Mouse (Mus musculus): ENCODE measurements around the gene Ncan.
A peak's percentile ranks its signal among the peaks of the same experiment; 100 is the strongest.

Gene Ncan

DNA sequence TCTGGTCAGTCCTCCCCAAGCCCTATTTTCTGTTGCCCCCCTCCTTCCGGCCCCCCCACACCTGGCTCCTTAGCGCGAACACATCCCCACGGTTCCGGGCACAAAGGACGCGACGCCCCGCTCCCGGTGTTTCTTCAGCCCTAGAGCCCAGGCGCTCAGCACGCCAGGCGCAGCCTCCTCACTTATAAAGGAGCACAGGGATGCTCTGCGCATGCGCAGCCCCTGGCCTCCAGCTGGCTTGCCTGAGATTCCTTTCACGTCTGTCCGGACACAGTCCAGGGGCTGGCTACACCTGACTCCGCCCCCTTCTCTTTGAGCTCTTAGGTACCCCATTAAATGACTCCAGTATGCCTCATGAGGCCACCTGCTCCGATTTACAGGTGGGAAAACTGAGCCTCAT is at the start of gene Ncan:
Gene Ncan, minus strand, starts transcription at position 207 of the 400 bp plus-strand sequence.
- no peak for DNase-seq (ENCODE audit: low read depth, low spot score)

DNA sequence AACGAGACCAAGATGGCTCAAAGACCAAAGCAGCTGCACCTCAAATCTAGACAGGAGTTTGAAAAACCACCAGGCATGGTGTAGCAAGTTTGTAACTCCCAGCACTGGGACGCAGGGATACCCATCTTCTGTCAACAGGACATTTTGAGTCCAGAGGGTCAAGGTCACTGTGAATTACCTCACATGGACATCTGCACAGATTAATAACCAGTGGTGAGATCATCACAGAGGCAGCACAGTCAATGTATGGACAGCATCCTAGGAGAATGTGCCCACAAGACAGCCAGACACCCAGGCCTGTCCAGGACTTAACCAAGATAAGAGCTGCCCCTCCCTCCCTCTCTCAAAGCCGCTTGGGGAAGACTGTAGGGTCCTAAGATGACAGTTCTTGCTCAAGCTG is 49.4 kb upstream of the Ncan start:
- no peak for DNase-seq (ENCODE audit: low read depth, low spot score)

GRCm38 (mm10) chr8:70166504-70167110 is 45.9 kb upstream of the Ncan start:
- no peak for DNase-seq (ENCODE audit: low read depth, low spot score)

- DNase-seq (ENCODE audit: low read depth, low spot score), result no peak
Observed at GRCm38 (mm10) chr8:70163316-70163715, 42.6 kb upstream of the Ncan start.

DNA sequence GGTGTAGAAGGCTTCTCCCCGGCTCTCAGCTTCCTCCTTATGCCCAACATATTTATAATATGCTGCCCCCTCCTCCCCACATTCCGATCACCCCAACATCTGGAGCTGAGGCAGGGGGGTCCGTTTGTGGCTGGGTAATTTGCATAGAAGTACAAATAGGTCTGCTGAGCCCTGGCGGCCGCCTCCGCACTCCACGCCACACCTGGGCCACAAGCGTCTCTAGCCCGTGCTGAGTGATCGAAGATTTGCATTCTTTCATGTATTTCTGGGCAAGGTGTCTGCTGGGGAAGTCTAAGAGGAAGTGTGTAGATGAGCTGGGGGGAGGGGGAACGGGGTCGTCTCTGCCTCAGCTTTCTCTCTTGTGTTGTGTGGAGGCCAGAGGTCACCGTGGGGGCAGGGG is 39.3 kb upstream of the Ncan start:
- DNase-seq (ENCODE audit: low read depth, low spot score), result no peak

- no peak for DNase-seq (ENCODE audit: low read depth, low spot score)
Observed at GRCm38 (mm10) chr8:70159211-70159610, 38.5 kb upstream of the Ncan start.

GRCm38 (mm10) chr8:70158069-70158853 is 37.6 kb upstream of the Ncan start:
- no peak for DNase-seq (ENCODE audit: low read depth, low spot score)

DNA sequence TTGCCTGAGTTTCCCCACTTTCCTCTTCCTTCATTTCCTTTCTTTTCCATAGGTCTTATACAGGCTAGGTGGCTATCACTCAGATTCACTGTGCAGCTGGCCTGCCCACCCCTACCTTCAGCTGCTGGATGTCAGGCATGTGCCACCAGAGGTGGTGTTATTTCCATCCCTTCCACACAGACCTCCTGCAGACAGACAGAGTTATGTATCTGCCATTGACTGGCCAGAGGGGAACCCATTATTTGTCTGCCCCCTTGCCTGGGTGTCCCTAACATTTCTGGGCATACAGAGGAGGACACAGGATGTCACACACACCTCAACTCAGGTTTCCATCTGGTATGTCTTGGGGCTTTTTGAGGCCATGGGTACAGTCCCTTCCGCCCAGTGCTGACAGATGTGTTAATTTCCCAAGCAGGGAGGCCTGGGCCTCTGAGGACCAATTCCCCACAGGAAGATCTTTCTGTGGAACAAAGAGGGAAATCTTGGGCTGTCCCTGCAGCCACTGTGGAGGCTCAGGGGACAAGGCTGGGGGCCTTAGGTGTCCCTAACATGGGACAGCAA is 36.6 kb upstream of the Ncan start:
- DNase-seq (ENCODE audit: low read depth, low spot score), result no peak

- peak; percentile 38 for DNase-seq (ENCODE audit: low read depth, low spot score)
Observed at GRCm38 (mm10) chr8:70152537-70153257, 32.0 kb upstream of the Ncan start.

GRCm38 (mm10) chr8:70150158-70150557 is 29.5 kb upstream of the Ncan start:
- DNase-seq (ENCODE audit: low read depth, low spot score), result no peak

GRCm38 (mm10) chr8:70147678-70148607 is 27.3 kb upstream of the Ncan start:
- no peak for DNase-seq (ENCODE audit: low read depth, low spot score)

DNA sequence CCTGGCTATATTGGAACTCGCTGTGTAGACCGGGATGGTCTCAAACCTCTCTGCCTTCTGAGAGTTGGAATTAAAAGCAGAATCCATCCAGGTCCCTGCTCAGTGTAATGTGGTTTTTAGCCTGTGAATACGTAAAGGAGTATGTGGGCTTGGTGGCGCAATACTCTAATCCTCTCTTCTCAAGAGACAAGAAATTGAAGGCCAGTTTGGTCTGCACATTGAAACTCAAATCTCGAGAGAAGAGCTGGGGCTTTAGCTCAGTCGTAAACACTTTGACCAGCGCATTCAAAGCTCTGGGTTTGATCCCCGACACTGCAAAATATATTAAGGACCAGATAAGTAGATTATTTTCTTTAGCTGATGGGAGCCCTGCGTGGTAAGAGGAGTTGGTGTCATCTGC is 19.3 kb upstream of the Ncan start:
- DNase-seq (ENCODE audit: low read depth, low spot score), result no peak

DNA sequence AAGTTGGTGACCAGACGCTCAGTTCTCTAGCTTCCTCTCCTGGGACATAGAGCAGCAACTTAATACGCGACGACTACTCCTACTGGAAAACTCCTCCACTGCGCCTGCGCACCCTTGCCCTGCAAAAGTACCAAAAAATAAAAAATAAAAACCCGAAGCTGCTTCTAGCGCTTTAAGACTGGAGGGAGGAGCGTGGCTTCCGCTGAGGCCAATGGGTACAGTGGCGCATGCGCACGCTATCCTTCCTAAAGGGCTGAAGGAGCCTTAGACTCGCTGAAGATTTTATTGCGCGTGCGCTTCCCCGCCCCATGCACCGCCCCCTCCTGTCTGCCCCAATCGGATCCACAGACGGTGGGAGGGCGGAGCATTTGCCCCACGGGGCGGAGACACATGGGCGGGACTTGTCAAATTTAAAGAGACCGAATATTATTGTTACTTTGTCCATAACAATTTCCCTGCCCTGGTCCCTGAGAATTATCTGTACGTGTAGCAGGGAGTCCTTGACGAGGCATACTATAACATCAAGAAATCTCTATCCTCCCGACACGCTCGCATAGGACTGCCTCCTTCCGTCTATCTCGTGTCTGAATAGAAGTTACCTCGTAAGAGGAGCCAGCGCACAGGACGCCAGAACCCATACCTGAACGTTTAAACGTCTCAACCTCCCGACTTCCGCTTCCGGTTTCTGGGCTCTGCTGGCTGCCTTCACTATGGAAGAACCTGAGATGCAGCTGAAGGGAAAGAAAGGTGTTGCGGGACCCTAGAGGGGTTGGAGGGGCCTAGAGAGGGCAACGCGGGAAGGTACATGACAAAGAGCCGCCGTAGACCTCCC is 18.6 kb upstream of the Ncan start, which contains the start of the genes Rfxank, Borcs8 and Mef2b:
Gene Rfxank, minus strand, starts transcription at position 129 of the 832 bp plus-strand sequence.
Gene Borcs8, plus strand, starts transcription at position 474 of the 832 bp plus-strand sequence.
Gene Mef2b, plus strand, starts transcription at position 686 of the 832 bp plus-strand sequence.
- DNase-seq (ENCODE audit: low read depth, low spot score), result peak; percentile 100

DNA sequence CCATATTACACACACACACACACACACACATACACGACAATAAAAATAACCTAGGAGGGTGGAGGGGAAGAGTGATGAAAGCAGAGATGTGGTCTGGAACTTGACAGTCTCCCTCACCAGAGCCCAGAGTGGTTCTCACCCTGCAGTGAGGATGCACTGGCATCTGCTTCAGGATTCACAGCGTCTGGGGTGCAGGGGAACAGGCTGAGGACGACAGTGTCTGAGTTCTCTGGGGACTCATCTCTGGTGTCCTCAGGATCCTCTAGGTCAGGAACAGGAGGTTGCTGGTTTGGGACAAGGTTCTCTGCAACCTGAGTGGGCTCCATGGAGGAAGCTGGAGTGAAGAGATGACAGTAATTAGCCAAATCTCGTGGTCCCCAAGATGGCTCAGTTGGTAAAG is 17.2 kb upstream of the Ncan start:
- DNase-seq (ENCODE audit: low read depth, low spot score), result no peak

DNA sequence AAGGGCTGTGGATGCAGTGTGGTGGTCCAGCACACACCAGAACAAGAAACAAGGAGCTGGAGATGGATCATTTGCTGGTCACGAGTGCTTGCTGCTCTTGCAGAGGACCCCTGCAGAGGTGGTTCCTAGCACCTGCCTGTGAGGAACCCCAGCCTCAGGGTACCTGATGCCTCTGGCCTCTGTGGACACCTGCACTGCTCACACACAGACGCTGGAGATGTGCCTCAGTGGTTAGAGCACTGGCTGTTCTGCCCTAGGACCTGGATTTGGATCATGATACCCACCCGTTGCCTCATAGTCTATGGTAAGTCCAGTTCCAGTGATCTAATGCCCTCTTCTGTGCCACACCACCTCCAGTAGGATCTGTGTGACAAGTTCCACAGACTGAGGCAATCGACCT is 15.9 kb upstream of the Ncan start:
- no peak for DNase-seq (ENCODE audit: low read depth, low spot score)

- DNase-seq (ENCODE audit: low read depth, low spot score), result no peak
Observed at GRCm38 (mm10) chr8:70134931-70135330, 14.3 kb upstream of the Ncan start.

GRCm38 (mm10) chr8:70134086-70134485 is 13.4 kb upstream of the Ncan start:
- DNase-seq (ENCODE audit: low read depth, low spot score), result no peak

- DNase-seq (ENCODE audit: low read depth, low spot score), result peak; percentile 86
Observed at GRCm38 (mm10) chr8:70131166-70131883, 10.7 kb upstream of the Ncan start, which contains the start of gene Nr2c2ap. Gene Nr2c2ap (plus strand): TSS chr8:70131333.

- DNase-seq (ENCODE audit: low read depth, low spot score), result no peak
Observed at GRCm38 (mm10) chr8:70130066-70130465, 9.4 kb upstream of the Ncan start.
